Mouse (Mus musculus) cortical plate, adult 2 months (tissue): ENCODE data around the gene Uba3. TPM values are rescaled to one million over a fixed set of nuclear protein-coding genes. Genes with fewer than 3 reads are reported as not detected.

ENCODE experiments used
- H3K27ac ChIP-seq: fragments of 200-500 bp; 2 replicates; pipeline ENCODE4 v1.5.1; 2012; ENCODE audit warnings: low read length, control low read depth, inconsistent platforms; ENCODE audit not compliant: insufficient read depth
- H3K4me1 ChIP-seq: fragments of 200-500 bp; 2 replicates; pipeline ENCODE4 v1.6.1; 2011; ENCODE audit warnings: low read length; ENCODE audit not compliant: control insufficient read depth, insufficient read depth
- H3K4me3 ChIP-seq: fragments of 200-500 bp; 2 replicates; pipeline ENCODE4 v1.5.1; 2011; ENCODE audit warnings: mild to moderate bottlenecking, low read length, control low read depth; ENCODE audit not compliant: insufficient read depth
- CTCF ChIP-seq: fragments of 200-500 bp; IDR thresholded peaks from 2 replicates; pipeline ENCODE4 v1.5.1; 2011; ENCODE audit warnings: mild to moderate bottlenecking, control low read depth, low read length; ENCODE audit not compliant: insufficient read depth; ENCODE audit errors: extremely low read depth
- POLR2A ChIP-seq: fragments of 200-500 bp; IDR thresholded peaks from 2 replicates; pipeline ENCODE4 v1.6.1; 2011; ENCODE audit warnings: mild to moderate bottlenecking, low read length, control low read depth; ENCODE audit not compliant: insufficient read depth; ENCODE audit errors: extremely low read depth
- polyA plus RNA-seq: library from polyadenylated mRNA; depleted of rRNA; stranded (reverse); fragments of >200 nt; gene quantifications from 2 replicates; pipeline ENCODE4 v1.2.3, GENCODE M21; 2012

The Uba3 gene
- polyA plus RNA-seq, 1 experiment: 61.2 TPM

DNA sequence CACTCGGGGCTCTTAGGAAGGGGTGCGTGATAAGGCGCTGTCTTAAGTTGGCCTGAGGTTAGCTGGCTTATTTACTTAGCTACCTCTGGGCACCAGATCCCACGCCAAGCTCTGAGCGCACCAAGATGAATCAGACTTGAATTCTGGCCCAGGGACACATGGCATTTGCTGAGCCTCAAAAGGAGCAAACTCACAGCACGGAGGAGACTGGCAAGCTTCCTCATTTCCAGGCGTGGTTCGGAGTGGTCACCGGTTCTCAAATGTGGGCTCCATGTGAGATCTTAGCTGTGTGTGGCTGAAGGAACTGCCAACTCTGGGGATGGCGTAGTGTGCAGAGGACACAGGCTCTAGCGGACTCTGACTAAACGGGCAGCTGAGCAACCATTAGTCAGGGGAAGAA is 6.5 kb upstream of the Uba3 start:
- TF ChIP-seq CTCF: no peak
- TF ChIP-seq POLR2A: no peak
- H3K4me3 ChIP-seq: peak overlapping the region; percentile 97
- H3K4me1 ChIP-seq: peaks cover 3% of the 10 kb centered on the region; the same call in 1 of the 2 replicates
- no peak overlapping the region for H3K27ac ChIP-seq

DNA sequence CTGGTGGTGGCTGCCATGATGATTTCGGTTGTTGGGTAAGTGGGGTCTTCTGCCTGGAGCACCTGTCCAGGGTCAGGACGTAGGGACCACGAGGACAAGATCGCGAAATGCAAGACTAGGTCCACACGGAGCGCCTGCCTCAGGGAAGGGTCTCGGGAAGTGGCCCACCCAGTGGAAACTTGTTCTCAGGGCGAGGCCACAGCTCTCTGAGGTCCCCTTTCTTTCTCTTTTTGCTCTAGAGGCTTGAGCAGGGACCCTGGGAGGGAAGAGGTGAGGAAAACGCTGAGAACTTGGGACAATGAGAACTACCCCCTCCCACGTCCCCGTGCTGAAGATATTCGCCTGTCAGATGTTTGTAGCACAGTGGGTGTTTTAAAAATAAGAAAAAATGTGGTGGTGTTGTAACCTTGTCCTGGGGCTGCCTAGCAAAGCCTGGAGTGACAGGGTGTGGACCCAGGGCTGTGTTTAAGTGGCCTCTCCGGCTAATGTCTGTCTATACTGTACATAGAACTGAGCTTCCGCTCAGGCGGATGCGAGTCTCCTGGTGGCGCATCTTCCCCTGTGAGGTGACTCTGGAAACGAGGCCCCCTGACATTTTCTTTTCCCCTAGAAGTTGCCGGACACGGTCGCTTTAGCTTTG is 5.6 kb upstream of the Uba3 start:
- Histone ChIP-seq H3K4me1 (peaks cover 3% of the 10 kb centered on the region; the same call in 1 of the 2 replicates), H3K27ac (peak overlapping the region; percentile 83)
- TF ChIP-seq CTCF: no peak
- no peak for TF ChIP-seq POLR2A

DNA sequence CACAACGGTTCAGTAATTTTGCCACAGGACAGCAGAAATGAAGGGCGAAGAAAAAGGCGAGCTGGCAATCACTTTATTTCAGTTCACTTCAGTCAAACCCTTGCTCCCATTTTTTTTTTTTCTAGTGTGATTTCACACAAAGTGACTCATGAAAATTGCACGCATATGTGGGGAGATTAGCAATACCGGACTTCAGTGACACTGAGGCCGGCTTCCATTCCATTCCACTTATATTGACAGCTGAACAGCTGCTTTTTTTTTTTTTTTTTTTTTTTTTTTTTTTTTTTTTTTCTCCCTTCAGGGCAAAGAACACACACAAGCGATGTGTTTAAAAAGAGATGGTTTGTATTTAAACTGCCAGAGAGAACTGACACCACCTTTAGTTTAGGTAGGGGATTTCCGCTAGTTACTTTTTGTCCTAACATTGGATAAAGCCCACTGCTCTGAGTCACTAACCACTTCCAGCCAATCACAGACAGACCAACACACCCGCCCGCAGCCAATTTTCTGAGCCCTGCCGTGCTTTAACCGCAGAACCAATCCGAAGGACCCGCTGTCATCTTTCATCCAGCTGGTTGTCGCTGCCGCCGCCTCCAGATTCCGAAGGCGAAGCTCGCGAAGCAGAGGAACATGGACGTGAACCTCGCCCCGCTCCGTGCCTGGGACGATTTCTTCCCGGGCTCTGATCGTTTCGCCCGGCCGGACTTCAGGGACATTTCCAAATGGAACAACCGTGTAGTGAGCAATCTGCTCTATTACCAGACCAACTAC is 4.9 kb upstream of the Uba3 start, which contains the start of gene Arl6ip5:
Gene Arl6ip5 (plus strand): TSS at position 499 of the 771 bp plus-strand sequence.
- TF ChIP-seq POLR2A: peak; percentile 65; the same call in 1 of the 2 replicates
- no peak for TF ChIP-seq CTCF
- Histone ChIP-seq H3K4me1 (peaks cover 3% of the 10 kb centered on the region; the same call in 1 of the 2 replicates), H3K27ac (peak within 1 kb of the TSS; percentile 83), H3K4me3 (peak within 1 kb of the TSS; percentile 97)

More for the DNA sequence above, 5.6 kb upstream of the Uba3 start:
- peak overlapping the region; percentile 97 for H3K4me3 ChIP-seq

DNA sequence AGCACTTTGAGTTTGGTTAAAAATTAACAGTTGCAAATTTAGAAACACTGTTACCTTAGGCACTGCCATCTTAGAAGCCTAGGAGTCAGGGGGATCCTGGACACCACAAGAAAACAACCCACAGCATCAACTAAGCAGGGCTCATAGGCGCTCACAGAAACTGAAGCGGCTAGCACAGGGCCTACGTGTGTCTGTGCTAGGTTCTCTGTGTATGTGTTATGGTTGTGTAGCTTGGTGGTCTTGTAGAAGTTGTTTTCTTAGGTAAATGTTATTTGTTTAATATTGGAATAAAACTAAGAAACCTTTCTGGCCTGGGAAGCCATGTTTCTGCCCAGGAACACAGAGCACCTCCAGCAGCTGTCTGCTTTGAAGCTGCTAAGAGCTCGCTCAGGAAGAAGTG is 4.3 kb upstream of the Uba3 start:
- TF ChIP-seq CTCF: no peak
- TF ChIP-seq POLR2A: no peak
- peaks cover 3% of the 10 kb centered on the region; the same call in 1 of the 2 replicates for H3K4me1 ChIP-seq
- no peak overlapping the region for H3K4me3 ChIP-seq
- H3K27ac ChIP-seq: no peak overlapping the region

DNA sequence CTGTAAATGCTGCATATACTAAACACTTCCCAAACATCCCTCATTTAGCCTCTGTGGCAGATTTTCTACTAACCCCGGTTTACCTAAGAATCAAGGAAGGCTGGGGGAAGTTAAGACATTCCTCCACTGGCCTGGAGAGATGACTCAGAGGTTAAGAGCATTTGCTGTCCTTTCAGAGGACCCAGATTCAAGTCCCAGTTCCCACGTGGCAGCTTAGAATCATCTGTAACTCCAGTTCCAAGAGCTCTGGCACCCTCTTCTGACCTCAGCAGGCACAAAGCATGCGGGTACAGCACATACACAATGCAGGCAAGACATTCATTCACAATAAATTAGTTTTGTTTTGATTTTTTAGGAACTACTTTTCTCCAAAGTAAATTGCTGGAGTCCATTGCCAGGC is 3.8 kb upstream of the Uba3 start:
- TF ChIP-seq CTCF (no peak), POLR2A (no peak)
- no peak overlapping the region for H3K4me3 ChIP-seq
- H3K4me1 ChIP-seq: peaks cover 6% of the 10 kb centered on the region; the same call in 1 of the 2 replicates
- H3K27ac ChIP-seq: no peak overlapping the region

DNA sequence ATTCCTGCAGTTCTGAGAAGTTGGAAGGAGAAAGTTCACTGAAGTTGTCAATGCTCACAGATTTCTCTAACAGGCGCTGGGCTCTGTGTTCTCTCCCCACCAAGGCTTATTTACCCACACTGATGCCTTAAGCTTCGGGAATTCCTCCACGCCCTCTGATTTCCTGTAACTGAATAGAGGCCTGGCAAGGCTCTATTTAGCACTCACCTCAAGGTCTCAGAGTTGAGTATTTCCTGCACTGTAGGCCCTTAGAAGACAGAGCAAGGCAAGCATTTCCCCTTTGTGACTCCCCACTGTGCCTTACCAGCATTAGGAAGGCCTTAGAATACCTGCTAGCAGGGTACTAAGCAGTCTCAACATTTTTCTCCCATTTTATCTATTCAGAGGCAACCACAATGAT is 3.0 kb upstream of the Uba3 start:
- Histone ChIP-seq H3K4me3 (no peak overlapping the region), H3K27ac (no peak overlapping the region), H3K4me1 (peaks cover 5% of the 10 kb centered on the region; the same call in 1 of the 2 replicates)
- no peak for TF ChIP-seq CTCF
- TF ChIP-seq POLR2A: no peak

DNA sequence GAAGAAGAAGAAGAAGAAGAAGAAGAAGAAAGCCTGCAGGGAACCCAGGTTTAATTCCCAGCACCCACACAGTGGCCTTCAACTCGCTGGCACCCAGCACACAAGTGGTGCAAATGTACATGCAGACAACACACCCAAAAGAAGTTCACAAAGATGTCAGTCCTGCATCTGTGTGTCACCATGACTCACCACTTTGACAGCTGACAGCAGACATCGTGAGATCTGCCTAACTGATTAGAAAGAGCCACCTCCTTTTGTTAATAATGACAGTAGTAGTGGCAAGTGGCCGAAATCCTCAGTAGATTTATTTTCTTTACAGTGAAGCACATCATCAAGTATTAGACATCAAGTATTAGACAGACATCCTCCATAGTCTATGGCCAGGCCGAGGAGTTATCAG is 1.6 kb upstream of the Uba3 start:
- peaks cover 4% of the 10 kb centered on the region; the same call in 1 of the 2 replicates for H3K4me1 ChIP-seq
- H3K27ac ChIP-seq: no peak overlapping the region
- TF ChIP-seq POLR2A (no peak), CTCF (no peak)
- H3K4me3 ChIP-seq: no peak overlapping the region

DNA sequence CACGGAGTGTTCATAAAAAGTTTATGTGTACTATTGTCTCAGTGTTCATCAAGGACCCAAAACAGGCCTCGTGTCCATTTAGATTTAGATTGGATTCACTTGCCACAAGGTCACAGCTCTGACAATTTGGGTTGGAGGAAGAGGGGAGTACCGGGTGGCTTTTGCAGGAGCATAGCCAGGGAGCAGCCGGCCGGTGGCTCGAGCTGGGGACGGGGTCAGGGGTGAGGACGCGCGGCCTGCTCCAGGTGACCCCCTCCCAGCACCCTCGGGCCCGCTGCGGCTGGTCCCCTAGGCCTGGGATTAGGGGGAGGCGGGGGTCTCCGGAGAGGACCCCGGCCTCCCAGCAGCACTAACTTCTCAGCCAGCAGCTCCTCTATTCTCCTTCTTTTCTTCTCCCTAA is 495 bp downstream of the Uba3 start:
- Histone ChIP-seq H3K27ac (no peak overlapping the region), H3K4me1 (peaks cover 4% of the 10 kb centered on the region; the same call in 1 of the 2 replicates)
- TF ChIP-seq CTCF (no peak), POLR2A (no peak)

DNA sequence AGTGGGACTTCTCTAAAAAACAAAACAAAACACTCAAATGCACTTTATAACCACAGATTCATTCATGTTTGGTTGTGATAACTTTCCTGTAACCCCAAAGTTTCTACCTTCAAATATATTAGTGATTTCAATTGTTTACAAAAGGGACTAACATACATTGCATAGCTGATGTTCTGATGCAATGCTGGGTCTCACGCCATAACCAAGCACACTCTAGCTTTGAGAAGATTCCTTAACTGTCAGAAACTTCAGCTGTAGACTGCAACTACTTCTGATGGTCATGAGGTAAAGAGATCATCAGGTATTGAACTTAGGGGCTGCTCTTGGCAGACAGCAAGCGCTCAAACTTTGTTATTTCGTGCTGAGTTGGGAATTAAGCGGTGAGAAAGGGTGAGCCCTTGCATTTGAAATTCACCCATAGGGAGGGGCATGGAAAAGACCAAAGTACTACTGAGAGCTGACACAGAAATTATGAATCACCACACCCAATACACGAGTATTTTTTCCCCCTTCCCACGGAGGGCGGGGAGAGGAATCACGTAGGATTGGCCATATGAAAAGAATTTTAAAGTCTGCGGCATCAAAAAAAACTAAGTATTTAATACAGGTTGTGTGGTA is 1.1 kb downstream of the Uba3 start:
- TF ChIP-seq POLR2A: no peak
- no peak for TF ChIP-seq CTCF
- H3K4me1 ChIP-seq: peaks cover 4% of the 10 kb centered on the region; the same call in 1 of the 2 replicates
- no peak overlapping the region for H3K27ac ChIP-seq
- H3K4me3 ChIP-seq: peak overlapping the region; percentile 85

More for the DNA sequence above, 495 bp downstream of the Uba3 start:
- H3K4me3 ChIP-seq: peak overlapping the region; percentile 85
